Mouse (Mus musculus) limb, embryonic 14.5 days (tissue): ENCODE measurements around the gene Lamb3. TPM values are rescaled to one million over a fixed set of nuclear protein-coding genes. Genes with fewer than 3 reads are reported as not detected.
A peak's percentile ranks its signal among the peaks of the same experiment; 100 is the strongest.

Experiments
- ATAC-seq: fragments of 200-750 bp; cut with Nextera tagmentation; 2 replicates; pipeline ENCODE4 v1.8.0; 2017; ENCODE audit warnings: low read depth, moderate number of reproducible peaks, moderate TSS enrichment; ENCODE audit not compliant: low FRiP score
- DNase-seq: peaks from one replicate; pipeline ENCODE4 v3.0.0-alpha.2; 2015; ENCODE audit warnings: low spot score
- H3K27ac ChIP-seq: fragments of 300-500 bp; sonication (generic); replicated peaks from 2 replicates; pipeline ENCODE4 v1.5.1; 2014; ENCODE audit warnings: low read depth, mild to moderate bottlenecking, low read length, moderate library complexity, mixed read lengths
- H3K27me3 ChIP-seq: fragments of 300-500 bp; sonication (generic); 2 replicates; pipeline ENCODE4 v1.6.1; 2014; ENCODE audit warnings: low read length, mixed read lengths; ENCODE audit not compliant: control insufficient read depth, insufficient read depth
- H3K36me3 ChIP-seq: fragments of 300-500 bp; sonication (generic); 2 replicates; pipeline ENCODE4 v1.6.1; 2014; ENCODE audit warnings: mild to moderate bottlenecking, low read length, moderate library complexity, mixed read lengths; ENCODE audit not compliant: control insufficient read depth, insufficient read depth
- H3K4me1 ChIP-seq: fragments of 300-500 bp; sonication (generic); 2 replicates; pipeline ENCODE4 v1.6.1; 2014; ENCODE audit warnings: antibody characterized with exemption, low read length, mixed read lengths; ENCODE audit not compliant: control insufficient read depth, insufficient read depth
- H3K4me2 ChIP-seq: fragments of 300-500 bp; sonication (generic); replicated peaks from 2 replicates; pipeline ENCODE4 v1.6.1; 2014; ENCODE audit warnings: low read depth, mild to moderate bottlenecking, low read length, moderate library complexity; ENCODE audit not compliant: severe bottlenecking
- H3K4me3 ChIP-seq: fragments of 300-500 bp; sonication (generic); replicated peaks from 2 replicates; pipeline ENCODE4 v1.5.1; 2014; ENCODE audit warnings: low read length
- H3K9ac ChIP-seq: fragments of 300-500 bp; sonication (generic); 2 replicates; pipeline ENCODE4 v1.6.1; 2014; ENCODE audit warnings: mild to moderate bottlenecking, low read depth, low read length, moderate library complexity; ENCODE audit not compliant: severe bottlenecking
- H3K9me3 ChIP-seq: fragments of 300-500 bp; sonication (generic); 2 replicates; pipeline ENCODE4 v1.6.1; 2016; ENCODE audit warnings: low read length; ENCODE audit not compliant: control insufficient read depth
- POLR2A ChIP-seq: fragments of 200-500 bp; IDR thresholded peaks from 2 replicates; pipeline ENCODE4 v1.8.0; 2012; ENCODE audit warnings: inconsistent platforms, mild to moderate bottlenecking, moderate library complexity, borderline replicate concordance; ENCODE audit not compliant: insufficient read depth, insufficient read length; ENCODE audit errors: extremely low read depth
- WGBS: fragments of 180-500 bp; shearing (Covaris S2); extraction: QIAGEN DNeasy Blood & Tissue Kit; methylation state at CpG from one replicate; pipeline ENCODE4 v1.1.7; 2014; 5-methylcytosine and 5-hydroxymethylcytosine counted together
- polyA plus RNA-seq, 2 experiments: library from polyadenylated mRNA; depleted of rRNA in 1 of 2; stranded (reverse) in 1 of 2; unstranded in 1 of 2; fragments of >200 nt; fragmentation: Nextera tagmentation in 1 of 2; extraction: Ambion mirVana in 1 of 2; gene quantifications; 2 replicates each; pipeline versions ENCODE4 v1.2.1 to v1.2.3; 2012 to 2014

Gene Lamb3
- polyA plus RNA-seq, 2 experiments = 4.0 to 4.6 TPM

GRCm38 (mm10) chr1:193181104-193181503 is 26.4 kb upstream of the Lamb3 start:
- H3K9ac ChIP-seq = no peak overlapping the region
- no peak overlapping the region for H3K4me3 ChIP-seq
- no peaks in the 10 kb centered on the region for H3K9me3 ChIP-seq
- no peak overlapping the region for H3K27ac ChIP-seq
- H3K4me2 ChIP-seq = no peak overlapping the region
- no peak for ATAC-seq
- no peak for DNase-seq
- H3K27me3 ChIP-seq = no peaks in the 10 kb centered on the region
- WGBS = 80% methylated on average over 3 of the region's 3 CpGs
- no peak for TF ChIP-seq POLR2A
- 0 out of 2 replicates have a peak, but pooled peaks cover 3% of the 10 kb centered on the region for H3K4me1 ChIP-seq
- no peaks in the 10 kb centered on the region for H3K36me3 ChIP-seq

GRCm38 (mm10) chr1:193188257-193188656 is 19.2 kb upstream of the Lamb3 start:
- no peak overlapping the region for H3K4me3 ChIP-seq
- peaks cover 27% of the 10 kb centered on the region for H3K4me1 ChIP-seq
- peak; percentile 65 for DNase-seq
- peak overlapping the region; percentile 79; the same call in 1 of the 2 replicates for H3K27ac ChIP-seq
- H3K27me3 ChIP-seq = no peaks in the 10 kb centered on the region
- no peak for TF ChIP-seq POLR2A
- no peaks in the 10 kb centered on the region for H3K36me3 ChIP-seq
- H3K4me2 ChIP-seq = no peak overlapping the region
- ATAC-seq = no peak
- H3K9ac ChIP-seq = no peak overlapping the region
- H3K9me3 ChIP-seq = no peaks in the 10 kb centered on the region
- 77% methylated on average over 6 of the region's 6 CpGs for WGBS

- 5% methylated on average over 9 of the region's 9 CpGs for WGBS
- H3K36me3 ChIP-seq = no peaks in the 10 kb centered on the region
- peak overlapping the region; percentile 23 for H3K4me2 ChIP-seq
- H3K4me3 ChIP-seq = no peak overlapping the region
- H3K4me1 ChIP-seq = peaks cover 26% of the 10 kb centered on the region
- no peaks in the 10 kb centered on the region for H3K27me3 ChIP-seq
- peak overlapping the region; percentile 38; the same call in 1 of the 2 replicates for H3K9ac ChIP-seq
- DNase-seq (peak; percentile 94), ATAC-seq (peak; percentile 93)
- no peak for TF ChIP-seq POLR2A
- peak overlapping the region; percentile 79 for H3K27ac ChIP-seq
- H3K9me3 ChIP-seq = no peaks in the 10 kb centered on the region
These were observed 18.3 kb upstream of the Lamb3 start for GRCm38 (mm10) chr1:193189151-193189621.

- TF ChIP-seq POLR2A = no peak
- WGBS = 22% methylated on average over 3 of the region's 3 CpGs
- H3K4me2 ChIP-seq = peak overlapping the region; percentile 16; the same call in 1 of the 2 replicates
- H3K27ac ChIP-seq = peak overlapping the region; percentile 79
- no peak overlapping the region for H3K9ac ChIP-seq
- no peaks in the 10 kb centered on the region for H3K9me3 ChIP-seq
- DNase-seq (no peak), ATAC-seq (0 out of 2 replicates have a peak, but pooled peaks have one; percentile 7)
- no peak overlapping the region for H3K4me3 ChIP-seq
- no peaks in the 10 kb centered on the region for H3K27me3 ChIP-seq
- peaks cover 25% of the 10 kb centered on the region for H3K4me1 ChIP-seq
- no peaks in the 10 kb centered on the region for H3K36me3 ChIP-seq
These were observed 17.7 kb upstream of the Lamb3 start for GRCm38 (mm10) chr1:193189771-193190170.

GRCm38 (mm10) chr1:193191675-193192283 is 15.7 kb upstream of the Lamb3 start:
- DNase-seq (no peak), ATAC-seq (no peak)
- H3K9me3 ChIP-seq = no peaks in the 10 kb centered on the region
- no peak overlapping the region for H3K4me2 ChIP-seq
- peaks cover 28% of the 10 kb centered on the region for H3K4me1 ChIP-seq
- H3K27ac ChIP-seq = 0 out of 2 replicates have a peak overlapping the region, but pooled peaks have one; percentile 5
- no peaks in the 10 kb centered on the region for H3K27me3 ChIP-seq
- H3K9ac ChIP-seq = no peak overlapping the region
- TF ChIP-seq POLR2A = no peak
- no peak overlapping the region for H3K4me3 ChIP-seq
- WGBS = 85% methylated on average over 7 of the region's 7 CpGs
- H3K36me3 ChIP-seq = no peaks in the 10 kb centered on the region
